Mouse (Mus musculus) adrenal gland, adult (tissue): ENCODE measurements around the gene Rab14.
A peak's percentile ranks its signal among the peaks of the same experiment; 100 is the strongest.

Source experiments
- DNase-seq, 2 experiments: peaks; one replicate each; pipeline ENCODE4 v3.0.0; 2022 to 2023; ENCODE audit warnings: low spot score in 1 of 2; ENCODE audit not compliant: inconsistent age in 2 of 2

The Rab14 gene

DNA sequence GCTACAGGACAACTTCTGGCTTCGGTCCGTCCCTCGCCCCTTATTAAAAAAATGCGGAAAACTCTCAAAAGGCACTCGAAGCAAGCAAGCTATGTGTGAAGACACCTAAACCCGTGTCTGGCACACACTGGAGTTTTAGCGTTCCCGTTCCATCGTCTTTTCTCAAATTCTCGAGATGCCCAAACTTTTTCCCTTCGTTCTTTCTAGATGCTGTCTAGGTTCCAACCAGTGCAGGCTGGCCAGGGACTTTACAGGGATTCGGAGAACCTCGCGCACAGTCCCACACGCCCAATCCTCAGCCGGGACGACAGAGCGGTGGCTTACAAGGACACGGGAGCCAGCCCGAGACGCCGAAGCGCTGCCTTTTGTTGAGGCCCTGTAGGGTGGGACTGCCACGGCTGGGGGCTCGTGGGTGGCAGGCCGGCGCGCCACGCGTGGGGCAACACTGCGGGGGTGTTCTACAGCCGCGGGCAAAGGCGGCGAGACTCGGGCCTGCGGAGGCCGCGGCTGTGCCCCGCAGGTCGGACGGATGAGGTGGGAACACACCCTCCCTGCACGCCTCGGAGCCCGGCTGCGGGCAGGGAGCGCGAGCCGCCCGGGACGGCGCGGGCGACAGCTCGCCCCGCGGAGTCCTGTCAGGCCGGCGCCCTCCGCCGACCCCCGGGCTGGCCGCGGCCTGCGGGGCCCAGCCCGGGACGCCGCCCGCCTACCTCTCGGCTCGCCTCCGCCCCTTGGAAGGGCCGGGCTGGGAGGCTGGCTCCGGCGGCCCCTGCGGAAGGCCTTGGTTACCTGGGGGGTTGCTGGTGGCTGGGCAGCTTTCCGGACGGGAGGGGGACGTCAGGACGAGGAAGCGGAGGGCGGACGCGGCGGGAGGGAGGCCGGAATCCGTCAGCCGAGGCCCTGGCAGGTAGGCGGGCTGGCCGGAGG is 686 bp downstream of the Rab14 start:
- DNase-seq, result peak; percentile 72 to 89

DNA sequence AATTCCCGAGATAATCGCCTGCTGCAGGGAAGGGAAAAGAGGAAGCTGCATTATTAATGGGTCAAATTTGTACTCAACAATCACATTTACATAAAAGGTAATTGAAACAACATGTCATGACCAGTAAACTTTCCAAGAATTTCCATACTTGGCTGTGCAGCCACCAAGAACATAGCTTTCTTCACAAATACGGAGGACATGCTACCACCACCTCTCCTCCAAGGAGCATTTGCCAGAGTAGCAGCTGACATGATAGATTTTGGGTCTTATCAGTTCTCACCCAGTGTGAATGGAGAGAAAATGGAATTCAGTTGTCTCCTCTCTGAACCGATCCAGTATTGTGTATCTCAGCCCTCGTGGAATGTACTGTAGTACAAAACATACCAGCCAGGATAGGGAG is 1.4 kb downstream of the Rab14 start:
- no peak for DNase-seq

DNA sequence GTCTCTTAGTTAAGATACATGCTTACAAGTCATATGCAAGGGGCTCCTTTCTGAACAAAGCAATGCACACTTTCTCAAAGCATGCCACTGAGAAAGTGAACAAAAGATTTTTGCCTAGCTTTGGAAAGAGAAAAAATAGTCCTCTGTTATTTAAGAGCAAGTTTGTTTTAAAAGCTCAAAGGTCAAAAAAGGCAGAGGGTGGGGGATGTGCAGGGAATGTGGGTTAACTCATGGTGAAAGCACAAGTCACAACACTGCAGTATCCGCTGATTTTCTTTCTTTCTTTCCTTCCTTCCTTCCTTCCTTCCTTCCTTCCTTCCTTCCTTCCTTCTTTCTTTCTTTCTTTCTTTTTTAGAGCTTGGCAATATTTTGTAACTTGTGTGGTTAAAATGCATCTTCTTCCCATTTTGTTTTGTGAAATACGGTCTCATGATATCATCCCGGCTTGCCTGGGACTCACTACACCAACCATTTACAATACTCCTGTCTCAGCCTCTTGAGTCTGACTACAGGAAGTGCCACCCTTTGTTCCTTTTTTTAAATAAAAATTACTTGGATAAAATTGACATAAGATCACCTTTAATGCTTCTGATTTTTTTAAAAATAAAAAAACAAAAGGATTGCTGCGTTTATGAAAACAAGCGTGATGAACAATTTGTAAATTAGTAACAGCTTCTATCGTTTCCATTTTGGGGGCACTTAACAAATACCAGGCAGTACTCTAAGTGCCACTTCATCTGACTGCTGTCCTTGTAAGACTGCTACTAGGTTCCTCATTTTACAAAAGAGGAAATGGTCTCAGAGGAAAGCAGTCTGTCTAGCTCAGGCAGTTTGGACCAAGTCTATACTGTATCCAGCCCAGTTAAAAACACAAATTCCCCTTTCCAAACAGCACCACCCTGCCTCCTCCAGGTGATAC is 5.0 kb downstream of the Rab14 start:
- no peak for DNase-seq

GRCm38 (mm10) chr2:35193976-35194375 is 6.9 kb downstream of the Rab14 start:
- DNase-seq, result no peak

DNA sequence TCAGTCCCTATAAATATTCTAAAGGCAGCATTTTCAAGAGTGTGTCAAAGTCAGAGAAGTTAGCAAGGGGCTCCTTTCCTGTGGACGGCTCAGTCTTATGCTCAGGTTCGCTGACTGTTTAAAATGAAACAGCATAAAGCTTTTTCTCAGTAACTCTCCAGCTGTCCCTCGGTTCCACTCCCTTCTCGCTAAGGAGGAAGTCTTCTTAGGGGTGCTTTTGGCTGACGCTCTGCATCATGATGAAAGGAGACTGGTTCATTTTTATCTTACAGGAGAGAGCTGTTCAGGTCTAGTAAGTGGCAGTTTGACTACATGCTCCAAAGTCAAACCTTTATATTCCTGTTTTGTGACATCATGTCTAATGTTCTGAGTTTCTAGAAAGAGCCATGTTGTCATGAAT is 12.0 kb downstream of the Rab14 start:
- DNase-seq, result no peak

DNA sequence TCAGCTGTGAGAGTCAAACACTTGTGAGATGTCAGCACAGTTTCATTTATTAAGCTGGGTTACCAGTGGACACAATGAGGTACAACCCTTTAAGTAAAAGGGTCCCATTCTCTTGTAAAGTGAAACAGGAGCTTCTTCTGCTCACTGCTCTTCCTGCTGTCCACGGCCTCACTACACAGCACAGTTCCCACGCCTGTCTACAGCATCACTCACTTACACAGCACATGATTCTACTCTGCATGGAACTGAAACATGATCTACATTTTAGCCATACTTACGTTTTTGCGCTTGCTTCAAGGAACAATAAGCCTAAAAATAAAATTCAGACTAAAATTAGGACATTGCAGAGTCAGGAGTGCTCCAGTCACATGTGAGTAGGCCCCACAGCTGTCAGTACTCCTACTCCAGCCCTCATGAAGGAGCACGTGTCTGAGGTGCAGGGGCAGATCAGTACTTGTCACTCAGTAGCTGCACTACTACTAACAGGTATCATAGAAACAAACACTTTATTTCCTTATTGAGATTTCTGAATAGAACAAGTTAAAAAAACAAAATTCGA is 17.7 kb downstream of the Rab14 start:
- DNase-seq, result no peak

- no peak for DNase-seq
Observed at GRCm38 (mm10) chr2:35178153-35178552, 22.8 kb downstream of the Rab14 start.

GRCm38 (mm10) chr2:35175281-35176065 is 25.4 kb downstream of the Rab14 start:
- DNase-seq, result no peak

DNA sequence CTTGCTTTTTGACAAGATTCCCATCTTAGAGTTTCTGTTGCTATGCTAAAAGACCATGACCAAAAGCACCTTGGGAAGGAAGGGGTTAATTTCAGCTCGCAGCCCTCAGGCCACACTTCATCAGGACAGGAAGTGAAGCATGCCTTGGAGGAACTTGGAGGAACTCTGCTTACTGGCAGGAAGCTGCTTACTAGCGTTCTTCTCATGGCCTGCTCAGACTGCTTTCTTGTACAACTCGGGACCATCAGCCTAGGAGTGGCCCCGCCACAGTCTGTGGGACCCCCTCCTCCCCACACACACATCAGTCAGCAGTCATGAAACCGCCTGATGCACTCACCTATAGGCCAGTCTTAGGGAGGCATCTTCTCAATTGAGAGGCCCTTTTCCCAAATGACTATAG is 26.8 kb downstream of the Rab14 start:
- DNase-seq, result peak in 1 of 2 experiments; percentile 51

DNA sequence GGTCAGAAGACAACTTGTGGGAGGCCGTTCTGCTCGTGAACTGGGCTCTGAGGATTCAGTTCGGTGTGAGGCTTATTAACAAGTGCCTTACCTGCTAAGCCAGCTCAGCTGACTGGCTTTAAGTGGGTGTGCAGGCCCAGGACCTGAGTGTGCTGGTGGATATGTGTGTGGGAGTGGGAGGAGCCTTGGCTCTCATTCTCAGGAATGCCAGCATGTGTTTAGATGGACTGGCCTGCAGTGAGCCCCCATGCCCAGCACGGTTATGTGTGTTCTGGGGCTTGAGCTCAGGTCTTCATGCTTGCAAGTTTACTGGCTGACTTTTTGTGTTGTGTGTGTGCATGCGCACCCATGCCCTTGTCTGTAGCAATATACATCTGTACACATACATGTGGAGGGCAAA is 27.3 kb downstream of the Rab14 start:
- no peak for DNase-seq

DNA sequence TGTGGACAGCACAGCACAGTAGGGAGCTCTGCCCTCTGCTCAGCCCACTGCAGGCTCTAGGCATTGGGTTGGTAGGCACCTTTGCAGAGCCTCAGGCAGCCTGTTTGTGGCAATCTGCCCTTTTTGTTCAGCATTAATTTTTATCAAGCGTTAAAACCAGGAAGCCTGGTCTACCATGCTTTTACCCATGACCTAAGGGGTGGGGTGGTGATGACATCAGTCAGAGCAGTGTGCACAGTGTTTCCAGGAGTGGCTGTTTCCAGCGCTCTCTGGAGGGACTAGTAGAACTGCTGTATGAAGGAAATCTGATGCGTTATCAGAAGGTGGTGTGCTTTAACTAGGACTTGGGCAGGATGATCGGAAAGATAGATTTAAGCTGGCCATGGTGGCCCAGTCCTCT is 28.7 kb downstream of the Rab14 start:
- peak in 1 of 2 experiments; percentile 45 for DNase-seq

DNA sequence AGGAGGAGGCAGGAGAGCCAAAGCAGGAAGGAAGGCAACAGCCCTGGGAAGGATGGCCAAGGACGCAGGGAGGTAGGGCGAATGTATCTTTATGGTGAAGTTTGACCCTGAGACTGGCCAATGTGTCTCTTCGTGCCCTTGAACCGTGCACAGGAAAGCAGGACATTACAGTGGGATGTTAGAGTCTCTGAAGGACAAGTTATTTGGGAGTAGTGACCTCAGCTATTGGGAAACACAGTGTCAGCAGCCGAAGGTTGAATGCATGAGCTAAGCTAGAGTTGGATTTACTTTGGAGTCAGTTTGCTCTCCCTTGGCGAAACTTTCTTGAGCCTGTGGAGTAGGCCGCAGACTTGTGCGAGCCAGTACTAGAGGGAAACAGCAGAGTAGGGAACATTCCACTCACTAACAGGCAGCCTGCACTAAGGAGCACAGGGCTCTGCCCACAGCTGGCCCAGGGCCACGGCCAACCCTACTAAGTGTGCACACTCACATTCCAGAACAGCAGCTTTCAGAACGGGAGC is 29.5 kb downstream of the Rab14 start:
- peak; percentile 85 to 92 for DNase-seq

- DNase-seq, result peak in 1 of 2 experiments; percentile 70
Observed at GRCm38 (mm10) chr2:35169452-35169851, 31.5 kb downstream of the Rab14 start.

DNA sequence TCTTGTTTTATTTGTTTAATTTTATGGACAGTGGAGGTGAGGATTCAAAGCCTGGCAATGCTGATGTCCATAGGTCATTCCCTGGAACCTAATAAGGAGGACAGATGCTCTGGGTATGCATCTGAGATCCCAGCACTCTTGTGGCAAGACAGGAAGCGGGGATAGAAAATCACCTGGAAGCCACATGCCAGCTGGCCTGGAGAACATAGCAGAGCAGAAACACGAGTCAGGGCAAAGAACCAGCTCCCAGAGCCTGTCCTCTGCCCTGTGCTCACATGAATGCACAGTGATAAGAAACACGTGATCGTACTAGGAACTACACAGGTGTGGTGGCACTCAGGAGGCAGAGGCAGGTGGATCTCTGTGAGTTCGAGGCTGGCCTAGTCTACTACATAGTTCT is 34.1 kb downstream of the Rab14 start:
- no peak for DNase-seq

DNA sequence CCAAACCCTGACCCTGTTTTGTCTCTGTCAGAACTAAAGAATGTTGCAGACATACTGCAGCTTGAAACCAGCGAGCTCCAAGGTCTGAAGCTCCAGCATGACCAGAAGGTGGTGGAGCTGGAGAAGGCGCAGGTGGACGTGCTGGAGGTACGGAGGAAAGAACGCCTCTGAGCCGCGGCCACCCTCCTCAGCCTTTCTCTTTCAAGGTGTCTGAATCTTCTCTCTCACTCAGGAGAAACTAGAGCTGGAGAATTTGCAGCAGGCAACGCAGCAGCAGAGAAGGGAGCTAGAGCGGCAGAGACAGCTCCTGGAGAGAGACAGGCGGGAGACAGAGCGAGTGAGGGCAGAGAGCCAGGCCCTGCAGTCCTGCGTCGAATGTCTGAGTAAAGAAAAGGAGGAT is 35.5 kb downstream of the Rab14 start:
- DNase-seq, result peak in 1 of 2 experiments; percentile 71

GRCm38 (mm10) chr2:35163396-35163795 is 37.5 kb downstream of the Rab14 start:
- no peak for DNase-seq

DNA sequence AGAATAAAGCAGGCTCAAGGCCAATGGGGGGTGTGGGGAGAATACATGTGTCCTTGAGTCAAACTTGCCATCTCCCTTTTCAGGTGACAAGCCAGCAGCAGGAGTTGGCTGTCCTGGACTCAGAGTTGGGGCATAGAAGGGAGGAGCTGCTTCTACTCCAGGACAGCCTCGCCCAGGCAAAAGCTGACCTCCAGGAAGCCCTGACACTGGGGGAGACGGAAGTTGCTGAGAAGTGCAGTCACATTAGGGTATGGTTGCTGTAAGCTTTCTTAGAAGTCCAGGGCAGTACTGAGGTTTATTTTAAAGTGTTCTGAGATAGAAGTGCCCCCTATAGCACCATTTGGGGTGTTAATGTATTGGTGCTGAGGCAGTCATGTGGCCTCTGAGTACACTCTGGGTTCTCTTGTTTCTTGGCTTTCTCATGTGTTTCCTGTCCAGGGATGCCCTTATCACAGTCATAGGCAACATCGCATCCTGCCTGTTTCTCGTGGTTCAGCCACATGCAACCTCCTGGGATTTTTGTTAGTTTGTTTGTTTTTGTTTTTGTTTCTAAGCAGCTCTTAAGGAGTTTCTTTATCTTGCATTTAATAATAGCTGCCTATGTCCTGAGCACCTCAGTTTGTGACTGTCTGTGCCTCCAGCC is 39.0 kb downstream of the Rab14 start:
- peak in 1 of 2 experiments; percentile 58 for DNase-seq

DNA sequence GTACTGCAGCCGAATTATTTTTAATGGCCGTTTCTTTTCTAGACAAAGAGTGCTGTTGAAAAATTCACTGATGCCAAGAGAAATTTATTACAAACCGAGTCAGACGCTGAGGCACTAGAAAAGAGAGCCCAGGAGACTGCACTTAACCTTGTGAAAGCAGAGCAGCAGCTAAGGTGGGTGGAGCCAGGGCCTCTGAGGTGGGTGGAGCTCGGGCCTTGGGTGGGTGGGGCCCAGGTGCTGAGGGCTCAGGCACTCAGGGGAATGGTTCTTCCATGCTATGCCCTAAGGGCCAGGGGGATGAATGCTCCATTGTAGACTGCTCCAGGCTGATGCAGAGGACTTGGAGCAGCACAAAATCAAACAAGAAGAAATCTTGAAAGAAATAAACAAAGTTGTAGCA is 40.7 kb downstream of the Rab14 start:
- DNase-seq, result peak; percentile 76 to 86

DNA sequence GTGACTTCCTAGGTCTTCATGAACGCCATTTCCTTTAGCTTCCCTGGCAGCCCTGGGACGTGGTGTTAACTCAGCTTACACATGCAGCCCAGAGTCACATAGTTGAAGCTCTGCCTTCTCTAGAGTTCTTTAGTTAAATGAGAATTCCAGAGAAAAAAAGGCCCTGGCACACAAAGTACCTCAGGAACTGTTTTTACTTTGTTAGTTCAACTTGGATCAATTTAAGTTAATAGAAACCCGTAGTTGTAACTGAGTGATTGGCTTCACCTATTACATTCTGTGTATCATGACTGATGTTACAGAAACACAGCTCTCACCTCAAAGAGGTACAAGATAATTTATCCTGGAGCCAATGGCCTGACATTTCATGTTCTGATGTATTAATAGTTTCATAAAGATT is 42.6 kb downstream of the Rab14 start:
- no peak for DNase-seq

DNA sequence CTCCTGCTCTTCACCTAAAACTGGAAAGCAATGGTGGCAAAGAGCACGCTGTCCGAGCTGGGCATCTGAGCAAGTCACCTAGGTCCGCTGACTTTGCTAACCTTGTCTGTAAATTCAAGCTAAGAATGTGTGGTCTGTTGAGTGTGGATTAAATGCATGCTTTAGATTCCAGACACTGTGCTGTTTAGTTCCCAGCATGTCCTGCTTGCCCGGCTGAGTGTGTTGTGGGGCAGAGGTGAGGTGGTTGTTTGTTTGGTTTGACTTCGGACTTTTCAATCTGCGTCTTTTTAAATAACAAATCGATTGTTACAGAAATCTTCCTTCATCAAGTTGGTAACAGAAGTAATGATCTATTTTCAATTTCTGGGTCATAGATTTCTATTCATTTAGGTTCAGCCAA is 43.1 kb downstream of the Rab14 start:
- DNase-seq, result no peak
